Mouse (Mus musculus): Measurements from ENCODE around the gene Lrrc2. TPM values are rescaled to one million over a fixed set of nuclear protein-coding genes. Genes with fewer than 3 reads are reported as not detected.

The Lrrc2 gene
- polyA plus RNA-seq, 1 experiment = 0.25 TPM

- Histone ChIP-seq H3K36me3 (ENCODE audit: control insufficient read depth, insufficient read depth, low read length) (no peaks in the 10 kb centered on the region), H3K4me1 (ENCODE audit: control insufficient read depth, insufficient read depth, low read length) (no peaks in the 10 kb centered on the region), H3K27me3 (ENCODE audit: control insufficient read depth, insufficient read depth, low read length) (no peaks in the 10 kb centered on the region), H3K4me3 (ENCODE audit: control insufficient read depth, low read depth, low read length) (no peak overlapping the region), H3K27ac (ENCODE audit: control insufficient read depth, insufficient read depth, low read depth, low read length) (no peak overlapping the region)
- TF ChIP-seq CTCF (IDR thresholded peaks at IDR 0.05; ENCODE audit: control insufficient read depth, insufficient read depth, insufficient replicate concordance, low read depth, low read length) (no peak), POLR2A (IDR thresholded peaks at IDR 0.05; ENCODE audit: control insufficient read depth, low read depth, low read length) (no peak)
These were observed 60.7 kb downstream of the Lrrc2 start for GRCm38 (mm10) chr9:111012041-111012440.

- Histone ChIP-seq H3K4me1 (ENCODE audit: control insufficient read depth, insufficient read depth, low read length) (no peaks in the 10 kb centered on the region), H3K36me3 (ENCODE audit: control insufficient read depth, insufficient read depth, low read length) (no peaks in the 10 kb centered on the region), H3K27ac (ENCODE audit: control insufficient read depth, insufficient read depth, low read depth, low read length) (no peak overlapping the region), H3K4me3 (ENCODE audit: control insufficient read depth, low read depth, low read length) (no peak overlapping the region), H3K27me3 (ENCODE audit: control insufficient read depth, insufficient read depth, low read length) (no peaks in the 10 kb centered on the region)
- TF ChIP-seq CTCF (IDR thresholded peaks at IDR 0.05; ENCODE audit: control insufficient read depth, insufficient read depth, insufficient replicate concordance, low read depth, low read length) (no peak), POLR2A (IDR thresholded peaks at IDR 0.05; ENCODE audit: control insufficient read depth, low read depth, low read length) (no peak)
These were observed 64.3 kb downstream of the Lrrc2 start for GRCm38 (mm10) chr9:111015658-111016057.

DNA sequence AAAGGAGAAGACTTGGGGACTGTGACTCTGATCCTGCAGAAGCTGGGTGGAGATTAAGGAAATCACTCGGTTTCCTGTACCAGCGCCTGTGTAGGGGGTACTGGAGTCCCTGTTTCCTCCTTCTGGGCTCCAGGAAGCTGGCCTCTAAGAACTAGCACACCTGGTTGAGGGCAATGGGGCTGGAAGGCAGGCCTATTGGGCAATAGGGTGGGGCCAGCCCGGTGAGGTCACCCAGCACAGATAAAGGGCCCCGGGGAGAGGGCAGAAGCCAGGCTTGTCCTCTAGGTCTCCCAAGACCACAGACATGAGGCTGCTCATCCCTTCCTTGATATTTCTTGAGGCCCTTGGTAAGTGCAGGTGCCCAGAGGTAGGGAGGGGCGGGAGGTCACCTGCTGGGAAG is 67.7 kb downstream of the Lrrc2 start, which contains the start of gene Ltf:
Ltf (plus strand) TSS at position 250 of the 400 bp plus-strand sequence.
- Histone ChIP-seq H3K4me3 (ENCODE audit: control insufficient read depth, low read depth, low read length) (no peak within 1 kb of the TSS), H3K27ac (ENCODE audit: control insufficient read depth, insufficient read depth, low read depth, low read length) (no peak within 1 kb of the TSS), H3K4me1 (ENCODE audit: control insufficient read depth, insufficient read depth, low read length) (peaks cover 2% of the 10 kb centered on the region; the same call in 1 of the 2 replicates), H3K27me3 (ENCODE audit: control insufficient read depth, insufficient read depth, low read length) (no peaks in the 10 kb centered on the region), H3K36me3 (ENCODE audit: control insufficient read depth, insufficient read depth, low read length) (no peaks in the 10 kb centered on the region)
- TF ChIP-seq POLR2A (IDR thresholded peaks at IDR 0.05; ENCODE audit: control insufficient read depth, low read depth, low read length) (no peak), CTCF (IDR thresholded peaks at IDR 0.05; ENCODE audit: control insufficient read depth, insufficient read depth, insufficient replicate concordance, low read depth, low read length) (no peak)

- TF ChIP-seq POLR2A (IDR thresholded peaks at IDR 0.05; ENCODE audit: control insufficient read depth, low read depth, low read length) (no peak), CTCF (IDR thresholded peaks at IDR 0.05; ENCODE audit: control insufficient read depth, insufficient read depth, insufficient replicate concordance, low read depth, low read length) (no peak)
- Histone ChIP-seq H3K36me3 (ENCODE audit: control insufficient read depth, insufficient read depth, low read length) (no peaks in the 10 kb centered on the region), H3K27ac (ENCODE audit: control insufficient read depth, insufficient read depth, low read depth, low read length) (no peak overlapping the region), H3K27me3 (ENCODE audit: control insufficient read depth, insufficient read depth, low read length) (no peaks in the 10 kb centered on the region), H3K4me3 (ENCODE audit: control insufficient read depth, low read depth, low read length) (no peak overlapping the region), H3K4me1 (ENCODE audit: control insufficient read depth, insufficient read depth, low read length) (peaks cover 2% of the 10 kb centered on the region; the same call in 1 of the 2 replicates)
These were observed 75.4 kb downstream of the Lrrc2 start for GRCm38 (mm10) chr9:111026791-111027190.

Other genes with a start within 250 kb of the Lrrc2 start
- 0.90 TPM in 2 replicates for gene Myl3, start 209.7 kb upstream of the Lrrc2 start, polyA plus RNA-seq (2012; rRNA removed)
- 2.8 and 2.9 TPM in 2 replicates for gene Pth1r, start 204.4 kb upstream of the Lrrc2 start, polyA plus RNA-seq (2012; rRNA removed)
- gene Prss42, start 153.4 kb upstream of the Lrrc2 start, polyA plus RNA-seq (2012; rRNA removed) = 68.5 and 85.7 TPM in 2 replicates
- gene Prss44, start 137.6 kb upstream of the Lrrc2 start, polyA plus RNA-seq (2012; rRNA removed) = 28.9 and 30.6 TPM in 2 replicates
- 25.2 and 30.5 TPM in 2 replicates for gene Prss43, start 124.9 kb upstream of the Lrrc2 start, polyA plus RNA-seq (2012; rRNA removed)
- 66.2 and 67.9 TPM in 2 replicates for gene Prss45, start 117.0 kb upstream of the Lrrc2 start, polyA plus RNA-seq (2012; rRNA removed)
- 130 and 134 TPM in 2 replicates for gene Prss46, start 107.0 kb upstream of the Lrrc2 start, polyA plus RNA-seq (2012; rRNA removed)
- 52.9 and 82.3 TPM in 2 replicates for gene Prss50, start 93.6 kb upstream of the Lrrc2 start, polyA plus RNA-seq (2012; rRNA removed)
- 4.1 and 4.8 TPM in 2 replicates for gene Als2cl, start 71.7 kb upstream of the Lrrc2 start, polyA plus RNA-seq (2012; rRNA removed)
- gene Tmie, start 71.4 kb upstream of the Lrrc2 start, polyA plus RNA-seq (2012; rRNA removed) = 0.96 and 1.8 TPM in 2 replicates
- not detected in 2 replicates for gene Fam240a, start 34.7 kb upstream of the Lrrc2 start, polyA plus RNA-seq (2012; rRNA removed)
- 0.23 and 0.28 TPM in 2 replicates for gene Tdgf1, start 5.4 kb upstream of the Lrrc2 start, polyA plus RNA-seq (2012; rRNA removed)
- gene Rtp3, start 39.0 kb downstream of the Lrrc2 start, polyA plus RNA-seq (2012; rRNA removed) = 0.59 and 0.75 TPM in 2 replicates
- 14.0 TPM in 1 of 2 replicates, not detected in the other for gene Ltf, start 67.7 kb downstream of the Lrrc2 start, polyA plus RNA-seq (2012; rRNA removed)
- 0.78 and 0.81 TPM in 2 replicates for gene Ccrl2, start 106.0 kb downstream of the Lrrc2 start, polyA plus RNA-seq (2012; rRNA removed)
- 131 and 135 TPM in 2 replicates for gene Lrrfip2, start 166.0 kb downstream of the Lrrc2 start, polyA plus RNA-seq (2012; rRNA removed)